Mouse (Mus musculus) ES-Bruce4 (cell line): ENCODE results near the gene Ptpdc1. TPM values are rescaled to one million over a fixed set of nuclear protein-coding genes. Genes with fewer than 3 reads are reported as not detected.

Experiments used
- H3K27ac ChIP-seq: 2 replicates; pipeline ENCODE4 v1.5.1; 2012; ENCODE audit warnings: low read length, inconsistent platforms; ENCODE audit not compliant: insufficient read depth
- H3K27me3 ChIP-seq: 2 replicates; pipeline ENCODE4 v1.6.1; 2012; ENCODE audit warnings: mild to moderate bottlenecking, low read length, inconsistent platforms; ENCODE audit not compliant: control insufficient read depth, poor library complexity, insufficient read depth, severe bottlenecking
- H3K36me3 ChIP-seq: 2 replicates; pipeline ENCODE4 v1.6.1; 2012; ENCODE audit warnings: inconsistent platforms, mild to moderate bottlenecking, low read length, moderate library complexity; ENCODE audit not compliant: control insufficient read depth, poor library complexity, insufficient read depth, severe bottlenecking
- H3K4me1 ChIP-seq: one replicate; pipeline ENCODE4 v1.8.1; 2011; ENCODE audit warnings: low read length; ENCODE audit not compliant: control insufficient read depth, insufficient read depth
- H3K4me3 ChIP-seq: 2 replicates; pipeline ENCODE4 v1.5.1; 2011; ENCODE audit warnings: low read depth, mild to moderate bottlenecking, low read length
- H3K9ac ChIP-seq: 2 replicates; pipeline ENCODE4 v1.6.1; 2012; ENCODE audit warnings: low read depth, mild to moderate bottlenecking, inconsistent platforms; ENCODE audit not compliant: poor library complexity, severe bottlenecking
- H3K9me3 ChIP-seq: replicated peaks from 2 replicates; pipeline ENCODE4 v1.6.1; 2012; ENCODE audit warnings: mild to moderate bottlenecking, low read length, inconsistent platforms; ENCODE audit not compliant: control insufficient read depth, poor library complexity, insufficient read depth, severe bottlenecking
- CTCF ChIP-seq: IDR thresholded peaks from one replicate; pipeline ENCODE4 v1.8.1; 2011; ENCODE audit warnings: low read depth, low read length
- EP300 ChIP-seq: IDR thresholded peaks from 2 replicates; pipeline ENCODE4 v1.6.1; 2011; ENCODE audit warnings: low read depth, low read length; ENCODE audit not compliant: insufficient read depth
- POLR2A ChIP-seq: IDR thresholded peaks from one replicate; pipeline ENCODE4 v1.8.1; 2011; ENCODE audit warnings: low read length; ENCODE audit not compliant: insufficient read depth
- polyA plus RNA-seq: library from polyadenylated mRNA; stranded (reverse); fragments of >200 nt; gene quantifications from 2 replicates; pipeline ENCODE4 v1.2.4, GENCODE M21; 2011; ENCODE audit warnings: low read depth; ENCODE audit not compliant: missing spikeins, insufficient read depth, insufficient read length

The Ptpdc1 gene
- polyA plus RNA-seq, 1 experiment: 6.2 TPM

- H3K4me1 ChIP-seq: no peaks in the 10 kb centered on the region
- H3K27me3 ChIP-seq: peaks cover 57% of the 10 kb centered on the region
- H3K27ac ChIP-seq: no peak within 1 kb of the TSS
These were observed 37.1 kb upstream of the Ptpdc1 start, which contains the start of gene Barx1 for GRCm38 (mm10) chr13:48662431-48663143. Barx1 (plus strand) TSS chr13:48662998.

GRCm38 (mm10) chr13:48661561-48661960, 36.1 kb upstream of the Ptpdc1 start:
- Histone ChIP-seq H3K9ac (no peak overlapping the region), H3K4me1 (no peaks in the 10 kb centered on the region), H3K9me3 (no peaks in the 10 kb centered on the region), H3K27ac (no peak overlapping the region), H3K36me3 (no peaks in the 10 kb centered on the region), H3K4me3 (no peak overlapping the region), H3K27me3 (peaks cover 52% of the 10 kb centered on the region)
- TF ChIP-seq EP300: no peak
- no peak for TF ChIP-seq POLR2A
- TF ChIP-seq CTCF: no peak

More at GRCm38 (mm10) chr13:48662431-48663143, 37.1 kb upstream of the Ptpdc1 start, which contains the start of gene Barx1:
- Histone ChIP-seq H3K36me3 (no peaks in the 10 kb centered on the region), H3K9me3 (no peaks in the 10 kb centered on the region), H3K4me3 (peak within 1 kb of the TSS; percentile 60), H3K9ac (peak within 1 kb of the TSS; percentile 44; the same call in 1 of the 2 replicates)
- TF ChIP-seq POLR2A: no peak
- no peak for TF ChIP-seq CTCF
- TF ChIP-seq EP300: no peak

- Histone ChIP-seq H3K4me1 (no peaks in the 10 kb centered on the region), H3K27ac (no peak overlapping the region), H3K9me3 (no peaks in the 10 kb centered on the region), H3K9ac (no peak overlapping the region), H3K36me3 (no peaks in the 10 kb centered on the region), H3K4me3 (no peak overlapping the region), H3K27me3 (peaks cover 45% of the 10 kb centered on the region)
- TF ChIP-seq EP300: no peak
- TF ChIP-seq CTCF: no peak
- no peak for TF ChIP-seq POLR2A
These were observed 35.3 kb upstream of the Ptpdc1 start for GRCm38 (mm10) chr13:48660741-48661140.

GRCm38 (mm10) chr13:48660221-48660734, 34.8 kb upstream of the Ptpdc1 start:
- TF ChIP-seq EP300 (no peak), POLR2A (no peak), CTCF (no peak)
- Histone ChIP-seq H3K9ac (no peak overlapping the region), H3K27me3 (peaks cover 42% of the 10 kb centered on the region), H3K27ac (no peak overlapping the region), H3K9me3 (no peaks in the 10 kb centered on the region), H3K4me3 (no peak overlapping the region), H3K4me1 (no peaks in the 10 kb centered on the region), H3K36me3 (no peaks in the 10 kb centered on the region)

- TF ChIP-seq CTCF: no peak
- no peak for TF ChIP-seq POLR2A
- TF ChIP-seq EP300: no peak
- Histone ChIP-seq H3K4me1 (no peaks in the 10 kb centered on the region), H3K27ac (no peak overlapping the region), H3K36me3 (no peaks in the 10 kb centered on the region), H3K4me3 (peak overlapping the region; percentile 29; the same call in 1 of the 2 replicates), H3K9ac (peak overlapping the region; percentile 21; the same call in 1 of the 2 replicates), H3K9me3 (no peaks in the 10 kb centered on the region), H3K27me3 (peaks cover 39% of the 10 kb centered on the region)
These were observed 34.1 kb upstream of the Ptpdc1 start for GRCm38 (mm10) chr13:48659254-48660220.
